Mouse (Mus musculus): ENCODE measurements at regions not wholly inside any gene's neighbourhood (a gene's known extent, or its start where the extent isn't known, plus 50 kb on each side); places are given as distances from the start of the nearest gene placed in this dataset.

GRCm38 (mm10) chr12:25890722-25891121 is 524.3 kb downstream of the Rnf144a start:
- TF ChIP-seq CTCF (IDR thresholded peaks at IDR 0.05; ENCODE audit: low read depth) = peak; percentile 61
- TF ChIP-seq EP300 (optimal IDR thresholded peaks at IDR 0.05) = no peak

Data from stomach, postnatal 0 days (tissue).